Mouse (Mus musculus) megakaryocyte, embryonic 14.5 days (primary cell): ENCODE results near the gene Elof1.

Experiments used
- FLI1 ChIP-seq: IDR thresholded peaks from 2 replicates; pipeline ENCODE4 v1.6.1; 2012; ENCODE audit warnings: low read length, inconsistent platforms, mixed read lengths
- GATA1 ChIP-seq: IDR thresholded peaks from 3 replicates; pipeline ENCODE4 v1.6.1; 2012; ENCODE audit warnings: mixed read lengths, low read length, inconsistent platforms, borderline replicate concordance

DNA sequence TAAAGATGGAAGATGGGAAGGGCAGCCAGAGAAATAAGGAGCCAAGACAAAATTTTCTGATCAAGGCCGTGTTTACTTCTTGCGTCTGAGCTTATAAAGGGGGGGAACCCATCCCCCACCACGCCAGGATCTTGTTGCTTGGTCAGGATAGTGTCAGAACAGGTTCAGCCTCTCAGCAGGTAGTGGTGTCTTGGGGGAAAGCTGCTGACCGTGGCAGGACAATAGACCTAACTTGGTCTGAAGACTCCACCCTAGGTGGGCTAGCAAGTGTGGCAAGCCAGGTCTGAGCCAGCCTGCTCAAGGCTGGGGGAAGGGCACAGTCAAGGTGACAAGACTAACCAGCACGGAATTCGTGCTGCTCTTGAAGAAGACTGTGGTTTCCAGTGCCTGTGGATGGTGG lies 44.3 kb upstream of the Elof1 start:
- TF ChIP-seq GATA1 (no peak), FLI1 (no peak)
